Mouse (Mus musculus) bone marrow, adult 2 months (tissue): Measurements from ENCODE around the gene Mthfsd.

Experiments
- CTCF ChIP-seq: fragments of 200-500 bp; IDR thresholded peaks from 2 replicates; pipeline ENCODE4 v1.5.1; 2011; ENCODE audit warnings: low read length, control low read depth; ENCODE audit not compliant: control insufficient read depth, insufficient read depth
- POLR2A ChIP-seq: fragments of 200-500 bp; IDR thresholded peaks from 2 replicates; pipeline ENCODE4 v1.6.1; 2011; ENCODE audit warnings: low read depth, mild to moderate bottlenecking, control low read depth, low read length, borderline replicate concordance; ENCODE audit not compliant: control insufficient read depth

- TF ChIP-seq CTCF, result peak; percentile 80
- TF ChIP-seq POLR2A, result no peak
Observed at GRCm38 (mm10) chr8:121092627-121093026, 15.6 kb downstream of the Mthfsd start.
